ENCODE assay signal across 9 mouse cellular contexts in genomic region chr3:123234191-123234836, GRCm38 (mm10). TPM values are rescaled to one million over a fixed set of nuclear protein-coding genes. Genes with fewer than 3 reads are reported as not detected.
DNase-seq lines count a peak whose midpoint lies in the region; ATAC-seq and TF ChIP-seq lines count a peak whose summit lies in the region.
"Had no signal": no experiment of that assay in that cellular context is flagged by ENCODE, and none has a peak within 500 bp of the region (broad histone marks: within the 10 kb centered on the region; RNA-seq: fewer than 3 reads in every experiment).

No protein-coding gene starts in this region.

- H3K36me3 ChIP-seq in liver, postnatal 0 days (replicated peaks; ENCODE audit: insufficient read depth, low read length) = no peaks in the 10 kb centered on the region
- H3K36me3 ChIP-seq in liver, embryonic 12.5 days = no peaks in the 10 kb centered on the region
- H3K36me3 ChIP-seq in embryonic facial prominence, embryonic 13.5 days = no peaks in the 10 kb centered on the region
- H3K36me3 ChIP-seq in intestine, embryonic 15.5 days = peaks cover 4% of the 10 kb centered on the region; the same call in 1 of the 2 replicates
- no peaks in the 10 kb centered on the region for H3K36me3 ChIP-seq in neural tube, embryonic 14.5 days (ENCODE audit: control insufficient read depth, insufficient read depth, low read length)

- no peak overlapping the region for H3K4me2 ChIP-seq in liver, postnatal 0 days (ENCODE audit: low read depth, low read length)
- no peak overlapping the region for H3K4me2 ChIP-seq in liver, embryonic 12.5 days
- peak overlapping the region; percentile 39 for H3K4me2 ChIP-seq in embryonic facial prominence, embryonic 13.5 days
- peak overlapping the region; percentile 53 for H3K4me2 ChIP-seq in intestine, embryonic 15.5 days (replicated peaks)
- H3K4me2 ChIP-seq in neural tube, embryonic 14.5 days (ENCODE audit: low read depth, low read length) = no peak overlapping the region

- intact Hi-C loops in left cerebral cortex, adult 2 months (cut with DNase I) = loop anchor here (1.0 to 2.0 kb wide), 2 partner anchors 66 to 119 kb away; no protein-coding TSS in a partner anchor

- TF ChIP-seq EP300 in liver, postnatal 0 days (IDR thresholded peaks at IDR 0.05; ENCODE audit: low read depth) = no peak

- H3K9me3 ChIP-seq in liver, postnatal 0 days (ENCODE audit: low read length) = no peaks in the 10 kb centered on the region
- no peaks in the 10 kb centered on the region for H3K9me3 ChIP-seq in liver, embryonic 12.5 days (replicated peaks)
- peaks cover 4% of the 10 kb centered on the region; the same call in 1 of the 2 replicates for H3K9me3 ChIP-seq in embryonic facial prominence, embryonic 13.5 days
- H3K9me3 ChIP-seq in intestine, embryonic 15.5 days = no peaks in the 10 kb centered on the region
- no peaks in the 10 kb centered on the region for H3K9me3 ChIP-seq in neural tube, embryonic 14.5 days (ENCODE audit: control insufficient read depth, low read length)

- no peak for ATAC-seq in liver, postnatal 0 days
- no peak for ATAC-seq in liver, embryonic 12.5 days
- no peak for ATAC-seq in embryonic facial prominence, embryonic 13.5 days (ENCODE audit: insufficient number of reproducible peaks, insufficient read depth, low FRiP score, low TSS enrichment, low read depth)
- ATAC-seq in intestine, embryonic 15.5 days = peak; percentile 30; the same call in 1 of the 2 replicates
- ATAC-seq in neural tube, embryonic 14.5 days (ENCODE audit: low read depth) = peak; percentile 26; the same call in 1 of the 2 replicates

- no peak overlapping the region for H3K9ac ChIP-seq in liver, postnatal 0 days (replicated peaks)
- H3K9ac ChIP-seq in liver, embryonic 12.5 days = no peak overlapping the region
- peak overlapping the region; percentile 54 for H3K9ac ChIP-seq in embryonic facial prominence, embryonic 13.5 days
- H3K9ac ChIP-seq in intestine, embryonic 15.5 days = peak overlapping the region; percentile 33
- no peak overlapping the region for H3K9ac ChIP-seq in neural tube, embryonic 14.5 days (replicated peaks; ENCODE audit: low read depth, low read length)

- H3K27ac ChIP-seq in liver, postnatal 0 days (ENCODE audit: low read depth) = no peak overlapping the region
- H3K27ac ChIP-seq in liver, embryonic 12.5 days = no peak overlapping the region
- H3K27ac ChIP-seq in embryonic facial prominence, embryonic 13.5 days = no peak overlapping the region; the same call in 1 of the 2 replicates
- H3K27ac ChIP-seq in intestine, embryonic 15.5 days = peak overlapping the region; percentile 45
- H3K27ac ChIP-seq in left cerebral cortex, adult 2 months = no peak overlapping the region
- no peak overlapping the region for H3K27ac ChIP-seq in neural tube, embryonic 14.5 days (ENCODE audit: low read depth, low read length)
- H3K27ac ChIP-seq: macrophage had no signal

- H3K4me1 ChIP-seq in liver, postnatal 0 days (ENCODE audit: insufficient read depth) = no peaks in the 10 kb centered on the region
- no peaks in the 10 kb centered on the region for H3K4me1 ChIP-seq in liver, embryonic 12.5 days
- peaks cover 29% of the 10 kb centered on the region for H3K4me1 ChIP-seq in embryonic facial prominence, embryonic 13.5 days
- H3K4me1 ChIP-seq in intestine, embryonic 15.5 days (replicated peaks) = 0 out of 2 replicates have a peak, but pooled peaks cover 3% of the 10 kb centered on the region
- 0 out of 2 replicates have a peak, but pooled peaks cover 3% of the 10 kb centered on the region for H3K4me1 ChIP-seq in neural tube, embryonic 14.5 days (ENCODE audit: control insufficient read depth, insufficient read depth, low read length)

- H3K4me3 ChIP-seq in liver, postnatal 0 days (ENCODE audit: low read depth, low read length) = no peak overlapping the region
- no peak overlapping the region for H3K4me3 ChIP-seq in liver, embryonic 12.5 days
- peak overlapping the region; percentile 17; the same call in 1 of the 2 replicates for H3K4me3 ChIP-seq in embryonic facial prominence, embryonic 13.5 days
- H3K4me3 ChIP-seq in intestine, embryonic 15.5 days (replicated peaks) = peak overlapping the region; percentile 31
- H3K4me3 ChIP-seq in left cerebral cortex, adult 2 months = peak overlapping the region; percentile 22; the same call in 1 of the 2 replicates
- H3K4me3 ChIP-seq in neural tube, embryonic 14.5 days (ENCODE audit: low read depth, low read length) = no peak overlapping the region

- 46% methylated on average over 16 of the region's 16 CpGs for WGBS in liver, postnatal 0 days (ENCODE audit: insufficient replicate concordance)
- WGBS in liver, embryonic 12.5 days (ENCODE audit: insufficient replicate concordance) = 41% methylated on average over 16 of the region's 16 CpGs
- WGBS in embryonic facial prominence, embryonic 13.5 days = 41% methylated on average over 16 of the region's 16 CpGs
- 21% methylated on average over 16 of the region's 16 CpGs for WGBS in intestine, embryonic 15.5 days
- WGBS in neural tube, embryonic 14.5 days = 44% methylated on average over 16 of the region's 16 CpGs

- TF ChIP-seq CTCF in liver, postnatal 0 days (IDR thresholded peaks at IDR 0.05; ENCODE audit: low read depth) = peak; percentile 64
- peak; percentile 78 for TF ChIP-seq CTCF in left cerebral cortex, adult 2 months (IDR thresholded peaks at IDR 0.05)

- peaks cover 3% of the 10 kb centered on the region; the same call in 1 of the 2 replicates for H3K27me3 ChIP-seq in liver, postnatal 0 days (ENCODE audit: insufficient read depth, low read length)
- H3K27me3 ChIP-seq in liver, embryonic 12.5 days (replicated peaks) = peaks cover 26% of the 10 kb centered on the region
- H3K27me3 ChIP-seq in embryonic facial prominence, embryonic 13.5 days = 0 out of 2 replicates have a peak, but pooled peaks cover 3% of the 10 kb centered on the region
- H3K27me3 ChIP-seq in intestine, embryonic 15.5 days (replicated peaks) = no peaks in the 10 kb centered on the region
- H3K27me3 ChIP-seq in neural tube, embryonic 14.5 days (ENCODE audit: control insufficient read depth, insufficient read depth, low read length) = no peaks in the 10 kb centered on the region

- DNase-seq in liver, postnatal 0 days = no peak
- peak; percentile 84 for DNase-seq in NIH3T3 (ENCODE audit: low read depth)
- DNase-seq in left cerebral cortex, adult 2 months (ENCODE audit: extremely low spot score in 1 of 2, low spot score in 2 of 2) = peak; percentile 20 to 41
- no peak for DNase-seq in c-Kit-positive CD71-positive TER-119-positive erythroid progenitor cells, embryonic 14.5 days (ENCODE audit: low spot score)

RNA-seq across cellular contexts. Expression of gene Synpo2, which starts 1.6 kb away (rescaled TPM):
- 0.06 and 0.27 TPM in 2 replicates for polyA plus RNA-seq in liver, postnatal 0 days (2015; fragmentation: Nextera tagmentation; extraction: Ambion mirVana)
- polyA plus RNA-seq in liver, embryonic 12.5 days (2016; fragmentation: Nextera tagmentation; extraction: Ambion mirVana) = 0.89 and 0.96 TPM in 2 replicates
- 5.6 and 7.2 TPM in 2 replicates for polyA plus RNA-seq in embryonic facial prominence, embryonic 13.5 days (2015; fragmentation: Nextera tagmentation; extraction: Ambion mirVana)
- 31.2 and 36.8 TPM in 2 replicates for polyA plus RNA-seq in intestine, embryonic 15.5 days (2015; fragmentation: Nextera tagmentation; extraction: Ambion mirVana)
- 1 to 10 TPM; 2.7 to 3.0 TPM for total RNA-seq in left cerebral cortex, adult 2 months (2021)
- polyA plus RNA-seq in neural tube, embryonic 14.5 days (2014; fragmentation: Nextera tagmentation; extraction: Ambion mirVana) = 2.0 and 2.8 TPM in 2 replicates

RNA-seq across cellular contexts. Expression of gene Sec24d, which starts 32.9 kb away (rescaled TPM):
- 18.5 and 19.8 TPM in 2 replicates for polyA plus RNA-seq in liver, postnatal 0 days (2015; fragmentation: Nextera tagmentation; extraction: Ambion mirVana)
- polyA plus RNA-seq in liver, embryonic 12.5 days (2016; fragmentation: Nextera tagmentation; extraction: Ambion mirVana) = 18.8 and 21.6 TPM in 2 replicates
- polyA plus RNA-seq in embryonic facial prominence, embryonic 13.5 days (2015; fragmentation: Nextera tagmentation; extraction: Ambion mirVana) = 75.1 and 81.7 TPM in 2 replicates
- polyA plus RNA-seq in intestine, embryonic 15.5 days (2015; fragmentation: Nextera tagmentation; extraction: Ambion mirVana) = 87.8 and 95.9 TPM in 2 replicates
- total RNA-seq in left cerebral cortex, adult 2 months (2021) = 10 to 100 TPM; 12.6 to 17.0 TPM
- polyA plus RNA-seq in neural tube, embryonic 14.5 days (2014; fragmentation: Nextera tagmentation; extraction: Ambion mirVana) = 10.2 and 20.4 TPM in 2 replicates

Comparison
In these comparisons a context has a peak if more than half of its experiments do, and no peak if none do; other contexts are left out.
1. ATAC-seq: peak in intestine, embryonic 15.5 days (single experiment) and neural tube, embryonic 14.5 days (single experiment); none in liver, postnatal 0 days (single experiment), liver, embryonic 12.5 days (single experiment) and embryonic facial prominence, embryonic 13.5 days (single experiment).
2. DNase-seq: peak in NIH3T3 (single experiment) and left cerebral cortex, adult 2 months (2 of 2); none in liver, postnatal 0 days (single experiment) and c-Kit-positive CD71-positive TER-119-positive erythroid progenitor cells, embryonic 14.5 days (single experiment).
3. H3K4me2 ChIP-seq: peak in embryonic facial prominence, embryonic 13.5 days (single experiment) and intestine, embryonic 15.5 days (single experiment); none in liver, postnatal 0 days (single experiment), liver, embryonic 12.5 days (single experiment) and neural tube, embryonic 14.5 days (single experiment).
4. H3K4me3 ChIP-seq: peak in embryonic facial prominence, embryonic 13.5 days (single experiment), intestine, embryonic 15.5 days (single experiment) and left cerebral cortex, adult 2 months (single experiment); none in liver, postnatal 0 days (single experiment), liver, embryonic 12.5 days (single experiment) and neural tube, embryonic 14.5 days (single experiment).
5. H3K9ac ChIP-seq: peak in embryonic facial prominence, embryonic 13.5 days (single experiment) and intestine, embryonic 15.5 days (single experiment); none in liver, postnatal 0 days (single experiment), liver, embryonic 12.5 days (single experiment) and neural tube, embryonic 14.5 days (single experiment).